Mouse (Mus musculus) hindbrain, embryonic 15.5 days (tissue): Measurements from ENCODE around the gene Irf2bp1. TPM values are rescaled to one million over a fixed set of nuclear protein-coding genes. Genes with fewer than 3 reads are reported as not detected.

Experiments
- ATAC-seq: fragments of 200-750 bp; cut with Nextera tagmentation; 2 replicates; pipeline ENCODE4 v1.8.0; 2017; ENCODE audit warnings: low read depth, moderate number of reproducible peaks, moderate TSS enrichment; ENCODE audit not compliant: low FRiP score
- H3K27ac ChIP-seq: fragments of 300-500 bp; sonication (generic); replicated peaks from 2 replicates; pipeline ENCODE4 v1.5.1; 2015; ENCODE audit warnings: mild to moderate bottlenecking, inconsistent platforms
- H3K27me3 ChIP-seq: fragments of 300-500 bp; sonication (generic); 2 replicates; pipeline ENCODE4 v1.6.1; 2015; ENCODE audit warnings: control low read depth, inconsistent platforms
- H3K36me3 ChIP-seq: fragments of 300-500 bp; sonication (generic); 2 replicates; pipeline ENCODE4 v1.6.1; 2015; ENCODE audit warnings: control low read depth, inconsistent platforms
- H3K4me1 ChIP-seq: fragments of 300-500 bp; sonication (generic); replicated peaks from 2 replicates; pipeline ENCODE4 v1.6.1; 2015; ENCODE audit warnings: control low read depth, inconsistent platforms
- H3K4me2 ChIP-seq: fragments of 300-500 bp; sonication (generic); 2 replicates; pipeline ENCODE4 v1.6.1; 2015; ENCODE audit warnings: moderate library complexity, mild to moderate bottlenecking, inconsistent platforms
- H3K4me3 ChIP-seq: fragments of 300-500 bp; sonication (generic); 2 replicates; pipeline ENCODE4 v1.5.1; 2015; ENCODE audit warnings: mild to moderate bottlenecking, inconsistent platforms
- H3K9ac ChIP-seq: fragments of 300-500 bp; sonication (generic); 2 replicates; pipeline ENCODE4 v1.6.1; 2015; ENCODE audit warnings: inconsistent platforms
- H3K9me3 ChIP-seq: fragments of 300-500 bp; sonication (generic); 2 replicates; pipeline ENCODE4 v1.6.1; 2016; ENCODE audit warnings: control low read depth, inconsistent platforms
- WGBS: fragments of 180-500 bp; shearing (Covaris S2); methylation state at CpG from one replicate; pipeline ENCODE4 v1.1.7; 2015; 5-methylcytosine and 5-hydroxymethylcytosine counted together
- polyA plus RNA-seq: library from polyadenylated mRNA; unstranded; fragments of >200 nt; fragmentation: Nextera tagmentation; extraction: Ambion mirVana; gene quantifications from 2 replicates; pipeline ENCODE4 v1.2.1, GENCODE M21; 2015

Irf2bp1 gene
- polyA plus RNA-seq, 1 experiment from 2014 or later = 35.2 TPM

- Histone ChIP-seq H3K9ac (no peak overlapping the region), H3K4me1 (peaks cover 43% of the 10 kb centered on the region), H3K27me3 (no peaks in the 10 kb centered on the region), H3K9me3 (no peaks in the 10 kb centered on the region), H3K4me3 (no peak overlapping the region), H3K36me3 (peaks cover 9% of the 10 kb centered on the region), H3K4me2 (no peak overlapping the region), H3K27ac (peak overlapping the region; percentile 73; the same call in 1 of the 2 replicates)
- no peak for ATAC-seq
- WGBS = 78% methylated on average over 3 of the region's 3 CpGs
Measured at GRCm38 (mm10) chr7:19001807-19002085, 2.1 kb upstream of the Irf2bp1 start.

- peaks cover 12% of the 10 kb centered on the region for H3K36me3 ChIP-seq
- H3K4me3 ChIP-seq = peak overlapping the region; percentile 43
- no peaks in the 10 kb centered on the region for H3K9me3 ChIP-seq
- peak overlapping the region; percentile 74 for H3K4me2 ChIP-seq
- ATAC-seq = no peak
- H3K4me1 ChIP-seq = peaks cover 46% of the 10 kb centered on the region
- WGBS = 46% methylated on average over 4 of the region's 4 CpGs
- H3K27ac ChIP-seq = peak overlapping the region; percentile 73
- peak overlapping the region; percentile 66; the same call in 1 of the 2 replicates for H3K9ac ChIP-seq
- H3K27me3 ChIP-seq = no peaks in the 10 kb centered on the region
Measured at GRCm38 (mm10) chr7:19002115-19002514, 1.7 kb upstream of the Irf2bp1 start.

- H3K4me1 ChIP-seq = peaks cover 51% of the 10 kb centered on the region
- H3K27ac ChIP-seq = peak overlapping the region; percentile 73
- H3K27me3 ChIP-seq = no peaks in the 10 kb centered on the region
- peak overlapping the region; percentile 43 for H3K4me3 ChIP-seq
- ATAC-seq = peak; percentile 49
- H3K4me2 ChIP-seq = peak overlapping the region; percentile 74
- H3K9ac ChIP-seq = peak overlapping the region; percentile 66
- no peaks in the 10 kb centered on the region for H3K9me3 ChIP-seq
- 1% methylated on average over 17 of the region's 17 CpGs for WGBS
- H3K36me3 ChIP-seq = peaks cover 13% of the 10 kb centered on the region
Measured at GRCm38 (mm10) chr7:19002848-19003498, 871 bp upstream of the Irf2bp1 start.

DNA sequence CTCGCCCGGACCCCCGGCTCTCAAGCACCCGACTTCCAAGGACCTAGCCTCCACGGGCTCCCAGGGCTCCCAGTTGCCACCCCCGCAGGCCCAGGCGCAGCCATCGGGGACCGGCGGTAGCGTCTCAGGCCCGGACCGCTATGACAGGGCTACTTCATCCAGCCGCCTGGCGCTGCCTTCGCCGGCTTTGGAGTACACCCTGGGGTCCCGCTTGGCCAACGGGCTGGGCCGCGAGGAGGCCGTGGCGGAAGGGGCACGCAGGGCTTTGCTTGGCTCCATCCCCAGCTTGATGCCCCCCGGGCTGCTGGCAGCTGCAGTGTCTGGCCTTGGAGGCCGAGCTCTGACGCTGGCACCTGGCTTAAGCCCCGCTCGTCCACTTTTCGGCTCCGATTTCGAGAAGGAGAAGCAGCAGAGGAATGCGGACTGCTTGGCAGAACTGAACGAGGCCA is 811 bp downstream of the Irf2bp1 start:
- Histone ChIP-seq H3K9me3 (no peaks in the 10 kb centered on the region), H3K4me3 (peak overlapping the region; percentile 85), H3K9ac (peak overlapping the region; percentile 95), H3K4me2 (peak overlapping the region; percentile 97), H3K27me3 (no peaks in the 10 kb centered on the region), H3K4me1 (peaks cover 51% of the 10 kb centered on the region), H3K27ac (peak overlapping the region; percentile 94), H3K36me3 (peaks cover 13% of the 10 kb centered on the region)
- no peak for ATAC-seq
- WGBS = 6% methylated on average over 34 of the region's 34 CpGs

GRCm38 (mm10) chr7:19005417-19006121 is 1.7 kb downstream of the Irf2bp1 start:
- 78% methylated on average over 34 of the region's 34 CpGs for WGBS
- H3K4me3 ChIP-seq = peak overlapping the region; percentile 85
- no peaks in the 10 kb centered on the region for H3K27me3 ChIP-seq
- H3K9me3 ChIP-seq = no peaks in the 10 kb centered on the region
- ATAC-seq = no peak
- H3K4me1 ChIP-seq = peaks cover 46% of the 10 kb centered on the region
- H3K9ac ChIP-seq = 0 out of 2 replicates have a peak overlapping the region, but pooled peaks have one; percentile 95
- H3K4me2 ChIP-seq = peak overlapping the region; percentile 97
- H3K36me3 ChIP-seq = peaks cover 13% of the 10 kb centered on the region
- no peak overlapping the region for H3K27ac ChIP-seq

GRCm38 (mm10) chr7:19006476-19006875 is 2.6 kb downstream of the Irf2bp1 start:
- ATAC-seq = no peak
- Histone ChIP-seq H3K4me3 (0 out of 2 replicates have a peak overlapping the region, but pooled peaks have one; percentile 11), H3K9ac (no peak overlapping the region), H3K4me2 (peak overlapping the region; percentile 97; the same call in 1 of the 2 replicates), H3K36me3 (peaks cover 13% of the 10 kb centered on the region), H3K4me1 (peaks cover 45% of the 10 kb centered on the region), H3K9me3 (no peaks in the 10 kb centered on the region), H3K27ac (no peak overlapping the region), H3K27me3 (no peaks in the 10 kb centered on the region)
- WGBS = 7% methylated on average over 12 of the region's 12 CpGs

GRCm38 (mm10) chr7:19007026-19007977 is 3.5 kb downstream of the Irf2bp1 start:
- WGBS = 77% methylated on average over 13 of the region's 13 CpGs
- no peak overlapping the region for H3K9ac ChIP-seq
- H3K4me1 ChIP-seq = peaks cover 46% of the 10 kb centered on the region
- peaks cover 13% of the 10 kb centered on the region for H3K36me3 ChIP-seq
- no peak for ATAC-seq
- no peak overlapping the region for H3K4me3 ChIP-seq
- no peak overlapping the region for H3K27ac ChIP-seq
- H3K4me2 ChIP-seq = 0 out of 2 replicates have a peak overlapping the region, but pooled peaks have one; percentile 97
- no peaks in the 10 kb centered on the region for H3K9me3 ChIP-seq
- no peaks in the 10 kb centered on the region for H3K27me3 ChIP-seq

DNA sequence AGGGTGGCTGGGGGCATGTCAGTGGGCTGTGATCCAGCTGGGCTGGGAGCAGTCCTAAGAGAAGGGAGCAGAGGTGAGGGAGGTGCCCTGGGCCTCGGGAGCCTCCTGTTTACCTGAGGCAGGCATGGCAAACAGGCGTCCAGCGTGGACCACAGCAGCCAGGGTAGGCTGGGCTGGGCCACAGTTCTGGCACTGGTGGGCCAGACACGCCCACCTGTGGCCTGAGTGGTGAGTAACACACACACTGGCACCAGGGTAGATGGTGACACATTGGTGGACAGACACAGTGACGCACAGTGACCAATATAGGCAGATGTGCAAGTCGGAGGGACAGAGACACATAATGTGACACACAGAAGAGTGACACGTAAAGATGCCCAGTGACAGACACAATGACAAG is 6.7 kb downstream of the Irf2bp1 start:
- no peak overlapping the region for H3K9ac ChIP-seq
- no peaks in the 10 kb centered on the region for H3K9me3 ChIP-seq
- no peaks in the 10 kb centered on the region for H3K27me3 ChIP-seq
- H3K27ac ChIP-seq = no peak overlapping the region
- H3K4me3 ChIP-seq = no peak overlapping the region
- H3K4me2 ChIP-seq = no peak overlapping the region
- 80% methylated on average over 7 of the region's 7 CpGs for WGBS
- H3K4me1 ChIP-seq = peaks cover 28% of the 10 kb centered on the region
- H3K36me3 ChIP-seq = peaks cover 10% of the 10 kb centered on the region
- no peak for ATAC-seq

DNA sequence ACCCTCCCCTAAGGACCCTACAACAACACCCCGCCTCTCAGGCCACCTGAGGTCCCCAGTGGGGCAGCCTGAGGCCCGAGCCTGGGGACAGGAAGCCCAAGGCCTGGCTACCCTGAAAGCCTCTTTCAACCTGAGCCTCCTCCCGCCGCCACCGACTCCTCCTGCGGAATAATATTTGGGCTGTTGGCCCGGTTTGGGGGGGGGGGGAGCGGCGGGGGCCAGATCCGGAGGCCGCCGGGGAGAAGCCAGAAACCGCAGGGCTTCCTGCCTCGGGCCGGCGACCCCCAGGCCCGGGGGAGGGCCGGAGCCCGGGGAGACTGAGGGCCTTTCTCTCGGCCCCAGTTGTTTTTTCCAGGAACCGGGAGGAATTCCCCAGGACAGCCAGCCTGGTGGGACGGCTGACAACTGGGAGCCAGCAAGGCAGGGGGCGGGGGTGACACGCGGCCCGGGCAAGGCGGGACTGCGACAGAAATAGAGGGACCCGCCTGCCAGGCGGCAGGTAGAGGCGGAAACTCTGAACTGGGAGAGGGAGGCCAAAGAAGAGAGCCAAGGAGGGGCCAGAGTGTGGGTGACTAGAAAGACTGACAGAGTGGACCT is 8.3 kb downstream of the Irf2bp1 start:
- Histone ChIP-seq H3K9ac (peak overlapping the region; percentile 29; the same call in 1 of the 2 replicates), H3K27ac (no peak overlapping the region), H3K4me1 (peaks cover 13% of the 10 kb centered on the region), H3K4me3 (peak overlapping the region; percentile 21; the same call in 1 of the 2 replicates), H3K9me3 (no peaks in the 10 kb centered on the region), H3K27me3 (no peaks in the 10 kb centered on the region), H3K36me3 (peaks cover under 1% of the 10 kb centered on the region), H3K4me2 (peak overlapping the region; percentile 52)
- ATAC-seq = no peak
- WGBS = 3% methylated on average over 27 of the region's 31 CpGs

DNA sequence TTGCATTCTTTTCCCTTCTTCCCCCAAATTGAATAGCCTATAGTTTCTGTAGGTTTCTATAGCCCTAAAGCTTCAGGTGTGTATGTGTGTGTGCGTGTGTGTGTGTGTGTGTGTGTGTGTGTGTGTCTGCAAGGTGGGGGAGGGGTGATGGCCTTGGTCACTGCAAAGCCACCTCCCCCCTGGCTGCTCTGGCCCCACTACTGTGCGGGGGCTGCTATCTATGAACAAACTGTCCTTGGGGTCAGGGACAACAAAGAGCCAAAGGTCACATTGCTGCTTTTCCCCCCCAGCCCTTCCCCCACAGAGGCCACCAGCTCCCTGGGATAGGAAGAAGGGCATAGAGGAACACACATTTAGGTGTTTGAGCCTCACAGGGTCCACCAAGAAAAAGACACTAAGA is 9.0 kb downstream of the Irf2bp1 start:
- no peaks in the 10 kb centered on the region for H3K9me3 ChIP-seq
- H3K27me3 ChIP-seq = no peaks in the 10 kb centered on the region
- H3K27ac ChIP-seq = no peak overlapping the region
- H3K9ac ChIP-seq = no peak overlapping the region
- no peaks in the 10 kb centered on the region for H3K36me3 ChIP-seq
- no peak for ATAC-seq
- no peak overlapping the region for H3K4me2 ChIP-seq
- H3K4me3 ChIP-seq = no peak overlapping the region
- WGBS = 51% methylated on average over 2 of the region's 2 CpGs
- peaks cover 8% of the 10 kb centered on the region for H3K4me1 ChIP-seq

DNA sequence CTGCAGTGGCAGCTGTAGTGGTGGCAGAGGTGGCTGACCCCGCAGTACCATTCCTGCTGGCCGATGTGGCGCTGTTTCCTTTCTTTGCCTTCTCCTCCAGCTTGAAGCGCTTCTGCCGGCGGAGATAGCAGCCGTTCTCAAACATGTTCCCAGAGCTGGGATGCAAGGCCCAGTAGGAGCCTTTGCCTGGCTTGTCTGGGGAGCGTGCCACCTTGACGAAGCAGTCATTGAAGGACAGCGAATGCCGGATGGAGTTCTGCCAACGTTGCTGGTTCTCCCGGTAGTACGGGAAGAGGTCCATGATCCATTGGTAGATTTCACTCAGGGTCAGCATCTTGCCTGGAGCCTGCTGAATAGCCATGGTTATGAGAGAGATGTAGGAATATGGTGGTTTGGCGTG is 10.6 kb downstream of the Irf2bp1 start:
- Histone ChIP-seq H3K4me2 (no peak overlapping the region), H3K4me1 (peaks cover 8% of the 10 kb centered on the region), H3K9me3 (no peaks in the 10 kb centered on the region), H3K27ac (no peak overlapping the region), H3K9ac (no peak overlapping the region), H3K4me3 (no peak overlapping the region), H3K36me3 (no peaks in the 10 kb centered on the region), H3K27me3 (peaks cover under 1% of the 10 kb centered on the region; the same call in 1 of the 2 replicates)
- 69% methylated on average over 15 of the region's 15 CpGs for WGBS
- no peak for ATAC-seq
